Mouse (Mus musculus) activated CD4-positive, CD25-positive, alpha-beta regulatory T cell, adult 9 weeks (primary cell): Measurements from ENCODE around the gene Kcnj4. TPM values are rescaled to one million over a fixed set of nuclear protein-coding genes. Genes with fewer than 3 reads are reported as not detected.

Source experiments
- polyA plus RNA-seq: library from polyadenylated mRNA; unstranded; fragments of 100-300 nt; shearing (Covaris generic); gene quantifications from one replicate; pipeline ENCODE4 v1.2.1, GENCODE M21; 2017

Kcnj4 gene
- not detected for polyA plus RNA-seq

DNA sequence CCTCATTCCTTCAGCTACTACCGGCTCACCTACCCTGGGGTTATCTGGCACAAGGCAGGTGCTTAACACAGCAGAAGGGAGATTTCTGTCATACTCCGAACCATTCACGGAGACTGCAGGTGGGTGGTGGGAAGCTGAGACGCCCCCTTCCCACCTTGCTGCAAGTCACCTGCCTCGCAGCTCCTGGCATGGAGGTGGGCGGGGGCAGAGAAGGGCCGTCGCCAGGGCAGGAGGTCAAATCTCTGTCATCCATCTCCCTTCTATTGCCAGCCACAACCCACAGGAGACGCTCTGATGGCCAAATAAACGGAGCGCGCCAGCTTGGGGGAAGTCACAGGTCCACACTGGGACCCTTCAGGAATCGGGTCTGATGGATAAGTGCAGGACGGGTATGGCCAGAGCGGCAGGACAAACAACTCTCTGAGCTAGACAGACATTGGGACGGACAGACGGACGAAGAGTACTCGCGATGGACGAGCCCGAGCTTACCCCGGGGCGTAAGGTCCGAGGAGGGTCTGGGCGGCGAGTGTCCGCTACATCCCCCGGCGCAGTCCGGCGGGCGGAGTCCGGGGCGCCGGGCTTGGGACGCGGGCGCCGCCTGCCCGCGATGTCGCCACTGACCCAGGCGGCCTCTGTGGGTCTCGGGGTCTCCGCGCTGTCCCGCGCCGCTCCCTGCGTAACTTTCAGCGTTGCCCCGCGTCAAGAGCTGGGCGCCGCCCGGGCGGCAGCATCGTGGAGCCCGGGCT lies at the start of gene Kcnj4:
Gene Kcnj4 (minus strand): TSS at position 535 of the 746 bp plus-strand sequence.

DNA sequence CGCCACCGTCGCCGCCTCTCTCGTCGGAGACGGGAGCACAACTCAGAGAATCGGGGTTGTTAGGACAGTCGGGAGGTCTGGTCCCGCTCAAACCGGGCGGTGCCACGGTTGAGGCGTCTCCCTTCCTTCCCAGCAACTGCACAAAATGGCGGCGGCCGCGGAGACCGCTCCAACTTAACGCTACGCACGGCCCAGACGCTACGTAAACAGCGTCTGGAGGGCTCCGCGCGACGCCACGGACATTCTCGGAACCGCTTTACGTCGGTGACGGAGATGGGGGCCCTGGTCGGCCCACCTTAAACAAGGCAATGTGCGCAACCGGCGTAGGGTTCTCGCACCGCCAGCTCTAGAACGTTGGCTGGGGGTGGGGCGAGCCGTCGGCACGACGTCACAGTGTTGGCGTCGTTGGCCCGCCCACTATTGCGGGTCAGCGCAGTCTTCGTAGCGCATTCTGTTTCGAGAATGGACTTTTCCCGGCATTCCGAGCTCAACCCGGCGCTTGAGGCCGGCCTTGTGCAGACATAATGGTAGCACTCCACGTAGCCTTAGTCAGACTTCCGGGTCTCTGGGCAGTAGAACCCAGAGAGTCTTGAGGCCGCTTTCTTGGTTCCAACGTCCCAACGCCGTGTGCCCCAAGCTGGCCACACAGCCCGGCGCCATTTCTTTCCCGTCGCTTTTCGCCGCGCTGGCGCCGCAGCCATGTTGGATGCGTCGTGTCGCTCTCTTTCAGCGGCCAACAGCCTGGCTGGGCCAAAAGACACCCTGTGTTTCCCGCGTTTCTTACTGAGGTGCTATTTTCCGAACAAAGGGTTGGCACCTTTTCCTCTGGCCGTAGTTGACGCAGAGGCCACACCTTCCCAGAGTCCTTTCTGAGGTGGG lies 41.6 kb upstream of the Kcnj4 start, which contains the start of gene Ddx17:
Gene Ddx17 (minus strand): TSS at position 332 of the 879 bp plus-strand sequence.

DNA sequence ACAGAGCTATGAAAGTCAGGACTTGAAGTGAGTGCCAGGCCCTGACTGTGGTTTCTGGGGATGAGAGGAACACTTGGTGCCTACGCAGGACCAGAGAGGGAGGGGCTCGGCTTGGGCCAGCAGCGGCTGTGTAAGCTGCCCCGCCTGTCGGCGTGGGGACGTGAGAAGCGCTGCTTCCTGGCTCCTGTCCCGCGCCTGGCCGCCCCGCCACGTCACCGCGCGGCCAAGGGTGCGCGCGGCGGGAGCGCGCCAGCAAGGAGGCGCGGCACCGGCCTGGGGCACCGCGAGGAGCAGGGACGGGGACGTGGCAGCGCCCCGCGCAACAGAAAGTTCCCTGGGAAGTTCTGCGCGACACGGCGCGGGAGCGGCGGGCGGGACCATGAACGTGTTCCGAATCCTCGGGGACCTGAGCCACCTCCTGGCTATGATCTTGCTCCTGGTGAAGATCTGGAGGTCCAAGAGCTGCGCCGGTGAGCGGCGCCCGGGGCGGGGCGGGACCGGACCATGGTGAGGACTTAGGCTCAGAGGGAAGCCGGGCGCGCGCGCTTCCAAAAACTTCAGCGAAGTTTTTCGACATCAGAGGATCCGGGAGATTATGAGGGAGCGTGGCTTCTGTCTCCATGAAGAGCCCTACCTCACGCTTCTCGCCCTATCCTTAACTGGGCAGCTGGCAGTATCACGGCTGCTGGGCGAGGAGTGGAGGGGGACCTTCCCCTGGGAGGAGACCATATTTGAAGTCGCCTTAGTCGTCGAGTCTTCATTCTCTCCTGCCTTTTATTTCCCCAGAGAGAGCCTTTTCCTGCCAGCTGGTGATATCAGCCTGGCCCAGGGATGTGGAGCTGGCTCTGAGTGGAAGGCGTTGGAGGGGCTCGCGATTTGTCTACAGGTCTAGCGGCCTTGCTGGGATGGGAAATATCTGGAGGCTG lies 11.4 kb upstream of the Kcnj4 start, which contains the start of gene Kdelr3:
Gene Kdelr3 (plus strand): TSS at position 241 of the 926 bp plus-strand sequence.

DNA sequence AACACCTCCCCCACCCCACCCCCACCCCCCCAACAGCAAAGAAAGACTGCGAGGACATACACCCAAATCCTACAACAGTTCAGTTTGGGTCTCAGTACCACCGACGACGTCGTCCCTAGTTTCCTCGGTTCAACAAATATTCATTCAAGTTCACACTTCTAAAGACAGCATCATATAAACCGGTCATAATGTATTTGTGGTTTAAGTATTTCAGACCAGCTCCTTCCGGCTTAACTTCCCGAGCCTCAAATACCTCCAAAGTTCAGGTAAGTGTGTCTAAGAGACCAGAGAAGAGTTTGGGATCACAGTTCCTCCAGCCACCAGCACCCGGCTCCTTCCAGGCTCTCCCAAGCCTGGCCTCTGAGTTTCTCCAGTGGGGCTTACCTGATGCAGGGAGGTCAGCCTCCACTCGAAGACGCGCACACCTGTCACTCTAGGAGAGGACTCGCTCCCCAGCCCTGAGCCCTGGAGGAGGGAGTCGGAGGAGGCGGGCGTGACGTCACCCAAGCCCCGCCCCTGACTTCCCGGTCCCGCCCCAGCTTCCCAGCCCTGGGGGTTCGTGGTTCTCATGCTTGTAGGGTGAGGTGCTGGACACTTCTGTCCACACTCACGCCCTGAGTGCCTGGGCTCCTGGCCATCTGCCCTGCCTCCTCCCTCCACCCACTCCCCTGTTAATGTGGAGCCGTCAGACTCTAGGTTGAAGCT lies 49.8 kb downstream of the Kcnj4 start, which contains the start of gene Csnk1e:
Gene Csnk1e (minus strand): TSS at position 461 of the 705 bp plus-strand sequence.

Other genes with a start within 250 kb of the Kcnj4 start
- not detected for gene Baiap2l2, start 219.7 kb downstream of the Kcnj4 start, polyA plus RNA-seq
- gene Pla2g6, start 176.9 kb downstream of the Kcnj4 start, polyA plus RNA-seq: 17.6 TPM
- gene Maff, start 158.6 kb downstream of the Kcnj4 start, polyA plus RNA-seq: 0.18 TPM
- gene Tmem184b, start 101.7 kb downstream of the Kcnj4 start, polyA plus RNA-seq: 37.2 TPM
- gene Csnk1e, start 49.7 kb downstream of the Kcnj4 start, polyA plus RNA-seq: 7.7 TPM
- gene Kdelr3, start 11.2 kb upstream of the Kcnj4 start, polyA plus RNA-seq: 0.20 TPM
- gene Ddx17, start 41.5 kb upstream of the Kcnj4 start, polyA plus RNA-seq: 28.7 TPM
- gene Dmc1, start 99.9 kb upstream of the Kcnj4 start, polyA plus RNA-seq: not detected
- gene Fam227a, start 153.7 kb upstream of the Kcnj4 start, polyA plus RNA-seq: 0.44 TPM
- 17.2 TPM for gene Cby1, start 154.0 kb upstream of the Kcnj4 start, polyA plus RNA-seq
- gene Tomm22, start 165.6 kb upstream of the Kcnj4 start, polyA plus RNA-seq: 234 TPM
- 2.6 TPM for gene Josd1, start 182.7 kb upstream of the Kcnj4 start, polyA plus RNA-seq
- 60.9 TPM for gene Gtpbp1, start 185.6 kb upstream of the Kcnj4 start, polyA plus RNA-seq
- 15.1 TPM for gene Sun2, start 237.3 kb upstream of the Kcnj4 start, polyA plus RNA-seq